Mouse (Mus musculus): Measurements from ENCODE around the gene Ccdc27.

- TF ChIP-seq CTCF (IDR thresholded peaks at IDR 0.05; ENCODE audit: extremely low read depth, insufficient read depth, insufficient read length, insufficient replicate concordance) (no peak), POLR2A (IDR thresholded peaks at IDR 0.05; ENCODE audit: low read depth, low read length) (no peak)
These were observed 49.0 kb downstream of the Ccdc27 start for GRCm38 (mm10) chr4:153993505-153993904.
